Mouse (Mus musculus) embryo, embryonic 10 days (tissue): Measurements from ENCODE around the gene Disc1.

ENCODE experiments used
- DNase-seq: peaks from one replicate; pipeline ENCODE4 v3.0.0-alpha.2; 2015; ENCODE audit warnings: low spot score

Disc1 gene

GRCm38 (mm10) chr8:125268181-125268705, 214.2 kb downstream of the Disc1 start:
- DNase-seq: no peak

GRCm38 (mm10) chr8:125270292-125270691, 216.3 kb downstream of the Disc1 start:
- DNase-seq: no peak

GRCm38 (mm10) chr8:125271357-125271756, 217.4 kb downstream of the Disc1 start:
- DNase-seq: no peak

- DNase-seq: no peak
Measured at GRCm38 (mm10) chr8:125272089-125272866, 218.3 kb downstream of the Disc1 start.

GRCm38 (mm10) chr8:125277071-125277682, 223.2 kb downstream of the Disc1 start:
- peak; percentile 91 for DNase-seq

- DNase-seq: no peak
Measured at GRCm38 (mm10) chr8:125279156-125279555, 225.2 kb downstream of the Disc1 start.

GRCm38 (mm10) chr8:125279892-125280291, 225.9 kb downstream of the Disc1 start:
- DNase-seq: no peak

- DNase-seq: no peak
Measured at GRCm38 (mm10) chr8:125282531-125282930, 228.5 kb downstream of the Disc1 start.

- DNase-seq: no peak
Measured at GRCm38 (mm10) chr8:125283542-125283941, 229.5 kb downstream of the Disc1 start.

- no peak for DNase-seq
Measured at GRCm38 (mm10) chr8:125284875-125285274, 230.9 kb downstream of the Disc1 start.

- DNase-seq: no peak
Measured at GRCm38 (mm10) chr8:125285391-125285790, 231.4 kb downstream of the Disc1 start.

- DNase-seq: no peak
Measured at GRCm38 (mm10) chr8:125285966-125286681, 232.1 kb downstream of the Disc1 start.

- DNase-seq: no peak
Measured at GRCm38 (mm10) chr8:125287311-125287710, 233.3 kb downstream of the Disc1 start.

- no peak for DNase-seq
Measured at GRCm38 (mm10) chr8:125287841-125288341, 233.9 kb downstream of the Disc1 start.

- no peak for DNase-seq
Measured at GRCm38 (mm10) chr8:125291506-125291905, 237.5 kb downstream of the Disc1 start.

- no peak for DNase-seq
Measured at GRCm38 (mm10) chr8:125291932-125292717, 238.1 kb downstream of the Disc1 start.

- DNase-seq: no peak
Measured at GRCm38 (mm10) chr8:125292933-125293591, 239.1 kb downstream of the Disc1 start.

GRCm38 (mm10) chr8:125299248-125299647, 245.3 kb downstream of the Disc1 start:
- no peak for DNase-seq

- no peak for DNase-seq
Measured at GRCm38 (mm10) chr8:125301931-125302361, 248.0 kb downstream of the Disc1 start.

- no peak for DNase-seq
Measured at GRCm38 (mm10) chr8:125306665-125307064, 252.7 kb downstream of the Disc1 start.

- no peak for DNase-seq
Measured at GRCm38 (mm10) chr8:125309985-125310384, 256.0 kb downstream of the Disc1 start.
